Mouse (Mus musculus) frontal cortex, postnatal 25 days (tissue): ENCODE measurements at regions not wholly inside any gene's neighbourhood (a gene's known extent, or its start where the extent isn't known, plus 50 kb on each side); places are given as distances from the start of the nearest gene placed in this dataset.
"Not testable (repeated sequence)": the region's sequence is repeated elsewhere in the genome, so short reads cannot be mapped to it uniquely, and the experiment has no call there.

Experiments used
- DNase-seq, 2 experiments: peaks; one replicate each; pipeline ENCODE4 v3.0.0; 2022; ENCODE audit warnings: low spot score in 2 of 2

- DNase-seq = no peak
Observed at GRCm38 (mm10) chr13:113485511-113485910, 132.9 kb downstream of the Snx18 start.

GRCm38 (mm10) chr13:113484159-113484762 lies 134.1 kb downstream of the Snx18 start:
- DNase-seq = no peak

DNA sequence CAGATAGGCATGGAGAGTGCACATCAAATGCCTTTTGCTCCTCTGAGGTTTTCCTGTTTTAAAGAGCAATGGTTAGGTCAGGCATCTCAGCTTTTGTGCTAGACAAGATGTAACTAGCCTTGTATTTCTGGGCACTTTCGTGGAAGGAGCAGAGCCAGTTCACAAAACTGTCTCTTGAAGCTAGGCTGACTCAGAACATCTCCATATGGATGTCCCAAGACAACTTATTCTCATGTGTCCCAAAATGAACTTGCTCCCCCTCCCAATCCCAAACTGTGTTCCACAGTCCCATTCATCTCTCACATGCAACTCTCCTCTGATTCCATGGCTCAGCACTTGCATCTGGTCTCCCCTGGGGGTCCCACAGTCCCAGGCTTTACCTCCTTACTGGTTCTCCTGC lies 135.5 kb downstream of the Snx18 start:
- DNase-seq = no peak

- no peak for DNase-seq
Observed at GRCm38 (mm10) chr13:113477901-113478510, 140.4 kb downstream of the Snx18 start.

DNA sequence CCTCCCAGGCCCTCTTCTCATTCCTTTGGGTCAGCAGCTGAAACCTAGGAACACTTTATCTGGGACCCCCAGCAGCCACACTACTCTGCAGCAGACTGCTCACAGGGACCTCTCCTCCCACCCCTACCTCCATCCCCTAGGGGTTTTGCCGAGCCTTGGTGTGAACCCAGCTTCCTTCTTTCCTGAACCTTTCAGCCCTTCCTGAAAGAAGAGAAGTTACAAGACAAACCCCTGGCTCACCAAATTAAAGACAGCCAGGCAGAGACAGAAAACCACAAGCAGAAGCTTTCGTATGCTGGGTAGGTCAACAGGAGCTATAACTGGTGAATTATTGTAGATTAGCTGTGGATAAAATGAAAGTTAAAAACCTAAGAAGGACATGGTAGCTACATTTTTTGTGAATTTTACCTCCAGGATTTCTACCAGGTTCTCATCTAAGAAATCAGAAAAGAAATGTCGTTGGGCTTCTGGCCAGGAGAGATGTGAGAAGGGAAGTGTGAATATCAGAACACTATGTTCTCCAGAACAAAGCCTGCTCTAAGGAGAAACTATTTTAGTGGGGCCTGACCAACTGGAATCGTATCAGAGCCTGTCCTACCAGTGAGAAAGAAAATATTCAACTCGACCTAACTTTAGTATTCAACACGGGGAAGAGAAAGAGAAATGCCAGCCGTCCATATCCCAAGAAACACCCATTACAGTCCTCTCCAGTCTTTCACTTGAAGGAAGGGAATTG lies 147.4 kb downstream of the Snx18 start:
- DNase-seq = no peak

GRCm38 (mm10) chr13:113464190-113465064 lies 153.9 kb downstream of the Snx18 start:
- no peak for DNase-seq

DNA sequence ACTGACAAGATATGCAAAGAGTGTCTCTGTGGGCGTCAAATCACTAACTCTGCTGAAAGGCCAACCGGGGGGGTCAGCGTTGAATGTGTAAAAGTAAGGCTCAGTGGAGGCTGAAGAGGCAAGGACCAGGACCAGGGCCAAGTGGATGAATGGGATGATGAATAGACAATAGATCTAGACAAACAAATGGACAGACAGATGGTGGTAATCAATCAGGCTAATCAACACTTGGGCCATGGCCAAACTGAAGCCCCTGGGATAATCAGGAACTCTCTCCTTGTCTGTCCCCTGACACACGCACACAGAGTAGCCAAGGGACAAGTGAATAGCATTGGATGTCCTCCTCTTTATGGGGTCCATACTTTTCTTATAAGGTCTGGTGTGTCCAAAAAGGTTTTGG lies 154.9 kb downstream of the Snx18 start:
- no peak for DNase-seq

GRCm38 (mm10) chr13:113454490-113455295 lies 161.7 kb downstream of the BC067074 start:
- no peak for DNase-seq

DNA sequence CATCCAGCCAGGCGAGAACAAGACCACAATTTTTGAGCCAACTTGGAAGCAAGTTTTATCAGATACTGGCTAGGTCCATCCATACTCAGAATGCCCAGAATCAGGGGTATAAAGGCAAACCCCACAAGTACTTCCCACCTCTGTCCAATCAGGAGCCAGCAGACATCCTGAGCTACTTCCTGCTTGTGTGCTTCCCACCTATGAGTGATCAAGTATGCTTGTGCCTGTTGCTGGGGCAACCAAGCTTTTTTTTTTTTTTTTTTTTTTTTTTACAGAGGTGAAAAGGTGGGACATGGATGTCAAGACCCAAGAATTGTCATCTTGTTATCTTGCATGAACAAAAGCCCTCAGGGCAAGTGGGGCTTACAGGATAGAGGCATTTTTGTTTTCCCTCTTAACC lies 155.4 kb downstream of the BC067074 start:
- no peak for DNase-seq

DNA sequence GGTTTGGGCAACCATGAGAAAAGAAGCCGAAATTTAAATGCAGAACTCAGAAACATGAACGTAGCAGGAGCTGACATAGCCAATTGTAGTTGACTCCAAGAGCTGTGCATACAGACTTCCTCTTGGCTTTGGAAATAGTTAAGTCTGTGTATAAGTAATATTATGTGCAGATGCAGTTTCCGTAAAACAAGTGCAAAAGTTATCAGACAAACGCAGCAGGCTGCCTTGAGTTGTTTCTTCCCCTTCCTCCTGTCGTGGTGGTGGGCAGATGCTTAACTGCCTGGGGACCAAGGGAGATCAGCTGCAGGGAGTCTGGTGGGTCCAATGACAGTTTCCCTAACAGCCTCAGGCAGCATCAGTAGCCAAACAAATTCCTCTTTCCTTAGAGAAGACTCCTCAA lies 153.3 kb downstream of the BC067074 start:
- DNase-seq = no peak

- DNase-seq = not testable (repeated sequence)
Observed at GRCm38 (mm10) chr13:113444481-113444880, 151.5 kb downstream of the BC067074 start.

DNA sequence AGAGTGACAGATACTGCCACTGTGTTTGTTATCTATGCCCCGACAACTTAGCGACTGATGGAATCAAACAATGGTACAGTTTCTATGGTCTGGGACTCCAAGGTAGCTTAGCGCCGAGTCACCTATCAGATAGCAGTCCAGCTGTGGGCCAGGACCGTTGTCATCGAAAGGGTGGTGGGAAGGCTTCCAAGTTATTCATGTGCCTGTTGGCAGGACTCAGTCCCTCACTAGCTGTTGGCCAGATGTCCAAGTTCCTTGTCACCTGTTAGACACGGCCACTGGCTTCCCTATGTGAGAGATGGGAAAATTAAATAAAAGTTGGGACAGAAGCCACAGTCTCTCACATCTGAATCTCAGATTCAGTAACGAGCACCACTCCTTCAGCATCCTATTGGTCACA lies 150.1 kb downstream of the BC067074 start:
- DNase-seq = no peak

DNA sequence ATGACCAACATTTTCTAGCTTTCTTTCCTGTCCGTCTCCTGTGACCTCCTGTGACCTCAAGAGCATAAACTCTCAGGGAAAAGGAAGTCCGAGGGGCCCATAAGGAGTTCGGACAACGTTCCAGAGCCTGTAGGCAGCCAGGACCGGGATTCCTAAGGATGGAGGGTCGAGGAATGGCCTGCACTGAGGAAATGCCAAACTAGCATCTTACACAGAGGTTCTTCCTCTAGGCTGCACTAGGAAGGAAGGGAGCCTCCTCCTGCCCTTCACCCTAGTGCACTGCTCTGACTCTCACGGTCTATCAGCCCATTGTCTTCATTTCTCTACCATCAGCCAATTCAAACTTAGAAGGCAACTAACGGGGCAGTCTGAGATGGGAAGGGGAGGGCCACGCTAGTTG lies 149.2 kb downstream of the BC067074 start:
- no peak for DNase-seq

GRCm38 (mm10) chr13:113440137-113440536 lies 147.2 kb downstream of the BC067074 start:
- DNase-seq = no peak

- DNase-seq = no peak
Observed at GRCm38 (mm10) chr13:113439516-113439915, 146.6 kb downstream of the BC067074 start.

GRCm38 (mm10) chr13:113438872-113439271 lies 145.9 kb downstream of the BC067074 start:
- no peak for DNase-seq

DNA sequence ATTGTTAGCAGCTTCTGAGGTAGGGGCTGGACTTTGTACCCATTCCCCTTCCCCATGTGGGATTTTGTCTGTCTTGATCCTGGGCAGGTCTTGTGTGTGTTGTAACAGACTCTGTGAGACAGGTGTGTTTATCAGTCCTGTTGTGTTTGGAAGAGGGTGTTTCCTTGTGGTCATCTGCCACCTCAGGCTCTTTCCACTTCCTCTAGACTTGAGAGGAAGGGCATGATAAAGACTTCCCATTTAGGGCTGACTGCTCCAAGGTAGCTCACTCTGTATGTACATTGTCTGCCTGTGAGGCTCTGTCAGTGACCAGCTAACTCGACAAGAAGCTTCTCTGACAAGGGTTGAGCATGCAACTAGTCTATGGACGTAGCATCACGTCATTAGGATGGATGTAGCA lies 143.3 kb downstream of the BC067074 start:
- DNase-seq = no peak

GRCm38 (mm10) chr13:113435117-113435516 lies 142.2 kb downstream of the BC067074 start:
- no peak for DNase-seq

DNA sequence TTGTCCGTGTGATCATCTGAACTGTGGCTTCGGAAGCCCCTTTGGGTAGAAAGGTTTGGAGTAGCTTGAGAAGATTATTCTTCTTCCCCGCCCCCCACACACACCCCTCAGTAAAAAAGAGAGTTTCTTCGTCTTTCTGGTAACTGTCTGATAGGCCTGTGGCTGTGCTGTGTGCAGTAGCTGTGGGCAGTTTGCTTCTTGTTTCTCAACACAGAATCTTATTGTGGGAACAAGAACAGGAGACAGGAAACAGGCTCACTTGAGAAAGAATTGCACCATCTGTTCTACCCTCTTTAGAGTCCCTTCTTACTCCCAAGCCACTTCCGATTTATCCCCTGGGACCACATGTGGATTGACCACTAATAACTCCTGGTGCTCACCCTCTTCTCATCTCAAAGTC lies 140.5 kb downstream of the BC067074 start:
- DNase-seq = no peak

- no peak for DNase-seq
Observed at GRCm38 (mm10) chr13:113429615-113430014, 136.7 kb downstream of the BC067074 start.
